Mouse (Mus musculus): ENCODE results near the gene Eif3b.
"Not testable (repeated sequence)": the region's sequence is repeated elsewhere in the genome, so short reads cannot be mapped to it uniquely, and the experiment has no call there.

Gene Eif3b

GRCm38 (mm10) chr5:140396166-140396940, 22.8 kb upstream of the Eif3b start:
- no peak for DNase-seq (ENCODE audit: low spot score)

GRCm38 (mm10) chr5:140402640-140403270, 16.4 kb upstream of the Eif3b start:
- DNase-seq (ENCODE audit: low spot score) = no peak

DNA sequence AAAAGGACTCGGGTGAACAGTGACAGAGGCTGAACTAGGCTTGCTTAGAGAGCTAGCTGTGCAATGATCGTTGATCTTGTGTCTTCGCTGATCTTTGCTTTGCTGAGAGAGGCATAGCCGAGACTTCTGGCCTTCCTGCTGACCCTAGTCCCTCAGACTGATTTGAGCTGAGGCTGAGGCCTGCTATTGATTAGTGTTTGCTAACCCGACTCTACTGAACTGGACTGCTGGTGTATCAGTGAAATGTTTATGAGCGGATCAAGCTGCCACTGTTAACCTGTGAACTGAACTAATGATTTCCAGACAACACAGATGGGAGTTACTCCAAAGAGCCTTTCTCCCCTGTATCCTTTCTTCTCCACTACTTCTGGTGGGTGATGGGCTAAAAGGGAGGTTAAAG, 14.0 kb upstream of the Eif3b start:
- DNase-seq (ENCODE audit: low spot score) = no peak

GRCm38 (mm10) chr5:140406666-140407065, 12.5 kb upstream of the Eif3b start:
- no peak for DNase-seq (ENCODE audit: low spot score)

DNA sequence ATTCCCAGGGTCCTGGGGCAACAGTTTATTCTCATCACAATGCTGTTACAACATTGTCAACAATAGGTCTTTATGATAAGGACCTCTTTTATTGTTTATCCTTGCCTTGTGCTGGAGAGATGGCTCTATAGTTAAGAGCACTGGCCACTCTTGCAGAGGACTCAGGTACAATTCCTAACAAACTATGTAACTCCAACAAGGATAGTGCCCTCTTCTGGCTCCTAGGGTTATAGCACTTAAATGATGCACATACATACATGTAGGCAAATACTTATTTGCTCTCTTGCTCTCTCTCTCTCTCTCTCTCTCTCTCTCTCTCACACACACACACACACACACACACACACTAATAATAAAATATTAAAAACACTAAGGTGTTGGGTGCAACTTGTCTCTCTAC, 10.3 kb upstream of the Eif3b start:
- DNase-seq (ENCODE audit: low spot score) = no peak

DNA sequence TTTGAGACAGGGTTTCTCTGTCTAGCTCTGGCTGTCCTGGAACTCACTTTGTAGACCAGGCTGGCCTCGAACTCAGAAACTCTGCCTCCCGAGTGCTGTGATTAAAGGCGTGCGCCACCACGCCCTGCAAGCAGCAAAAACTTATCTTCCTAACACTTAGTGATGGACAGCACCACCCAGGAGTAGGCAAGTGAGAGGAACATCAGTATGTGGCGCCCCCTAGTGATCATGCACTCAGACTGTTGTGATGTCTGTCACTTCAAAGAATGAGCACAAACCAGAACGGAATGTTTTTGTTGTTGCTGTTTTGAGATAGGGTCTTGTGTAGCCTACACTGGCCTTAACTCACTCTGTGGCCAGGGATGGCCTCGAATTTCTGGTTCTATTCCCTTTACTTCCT, 7.8 kb upstream of the Eif3b start:
- DNase-seq (ENCODE audit: low spot score) = no peak

- no peak for DNase-seq (ENCODE audit: low spot score)
Measured at GRCm38 (mm10) chr5:140414647-140415046, 4.5 kb upstream of the Eif3b start.

DNA sequence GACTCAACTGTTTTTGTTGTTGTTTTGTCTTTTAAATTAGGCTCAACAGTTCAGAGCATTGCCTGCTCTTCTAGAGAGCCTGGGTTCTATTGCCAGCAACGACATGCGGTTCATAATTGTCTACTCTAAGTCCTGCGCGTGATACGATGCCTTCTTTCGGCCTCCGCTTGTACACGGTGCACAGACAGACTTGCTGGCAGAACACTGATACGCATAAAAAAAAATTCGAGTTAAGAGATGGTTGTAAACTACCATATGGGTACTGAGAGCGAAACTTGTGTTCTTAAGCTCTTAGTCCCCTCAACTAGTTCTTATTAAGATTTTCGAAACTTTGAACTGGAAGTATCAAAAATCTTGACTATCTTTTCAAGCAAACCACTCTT, 1.0 kb upstream of the Eif3b start:
- no peak for DNase-seq (ENCODE audit: low spot score)

GRCm38 (mm10) chr5:140419442-140420080, 433 bp downstream of the Eif3b start:
- DNase-seq (ENCODE audit: low spot score) = no peak

DNA sequence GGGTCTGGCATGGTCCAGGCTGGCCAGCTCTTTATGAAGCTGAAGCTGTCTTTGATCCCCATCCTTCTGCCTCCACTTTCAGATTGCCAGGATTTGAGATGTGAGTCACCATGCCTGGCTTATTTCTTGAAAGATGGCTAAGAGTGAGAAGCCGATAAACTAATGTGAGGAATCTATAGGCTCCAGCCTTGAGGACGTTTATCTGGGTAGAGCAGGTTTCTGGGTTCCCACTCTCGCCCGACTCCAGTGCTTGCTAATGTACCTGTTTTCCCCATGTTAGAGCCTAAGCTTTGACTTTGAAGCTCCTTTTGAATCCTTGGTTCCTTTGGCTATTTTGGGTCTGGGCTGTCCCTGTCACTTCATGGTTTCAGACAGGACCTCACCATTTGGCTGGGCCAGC, 1.5 kb downstream of the Eif3b start:
- no peak for DNase-seq (ENCODE audit: low spot score)

- no peak for DNase-seq (ENCODE audit: low spot score)
Measured at GRCm38 (mm10) chr5:140425016-140425783, 6.1 kb downstream of the Eif3b start.

DNA sequence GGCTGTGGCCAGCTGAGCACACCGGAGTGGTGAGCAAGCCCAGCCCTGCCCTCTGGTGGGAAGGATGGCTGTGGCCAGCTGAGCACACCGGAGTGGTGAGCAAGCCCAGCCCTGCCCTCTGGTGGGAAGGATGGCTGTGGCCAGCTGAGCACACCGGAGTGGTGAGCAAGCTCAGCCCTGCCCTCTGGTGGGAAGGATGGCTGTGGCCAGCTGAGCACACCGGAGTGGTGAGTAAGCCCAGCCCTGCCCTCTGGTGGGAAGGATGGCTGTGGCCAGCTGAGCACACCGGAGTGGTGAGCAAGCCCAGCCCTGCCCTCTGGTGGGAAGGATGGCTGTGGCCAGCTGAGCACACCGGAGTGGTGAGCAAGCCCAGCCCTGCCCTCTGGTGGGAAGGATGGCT, 20.0 kb downstream of the Eif3b start:
- not testable (repeated sequence) for DNase-seq (ENCODE audit: low spot score)

DNA sequence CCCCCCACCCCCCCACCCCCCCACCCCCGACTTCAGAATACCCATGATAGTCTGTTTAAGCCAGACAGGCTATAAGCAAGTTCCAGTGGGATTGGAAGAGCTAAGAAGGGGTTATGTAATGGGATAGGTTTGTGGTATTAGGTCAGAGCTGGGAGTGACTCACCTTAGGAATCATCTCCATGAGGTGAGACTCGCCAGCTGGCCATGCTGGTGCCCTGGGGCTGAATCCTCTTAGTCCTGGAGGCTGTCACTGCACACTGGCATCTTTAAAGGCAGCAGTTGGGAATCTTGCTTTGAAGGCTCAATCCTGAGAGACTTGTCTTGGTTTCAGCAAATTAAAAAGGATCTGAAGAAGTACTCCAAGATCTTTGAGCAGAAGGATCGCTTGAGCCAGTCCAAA, 22.3 kb downstream of the Eif3b start:
- DNase-seq (ENCODE audit: low spot score) = no peak

- DNase-seq (ENCODE audit: low spot score) = no peak
Measured at GRCm38 (mm10) chr5:140444012-140444411, 24.9 kb downstream of the Eif3b start.

GRCm38 (mm10) chr5:140445345-140445744, 26.2 kb downstream of the Eif3b start, which contains the start of gene Gm4869:
Gm4869 (plus strand) TSS chr5:140445645.
- no peak for DNase-seq (ENCODE audit: low spot score)

- no peak for DNase-seq (ENCODE audit: low spot score)
Measured at GRCm38 (mm10) chr5:140446054-140446453, 26.9 kb downstream of the Eif3b start.

DNA sequence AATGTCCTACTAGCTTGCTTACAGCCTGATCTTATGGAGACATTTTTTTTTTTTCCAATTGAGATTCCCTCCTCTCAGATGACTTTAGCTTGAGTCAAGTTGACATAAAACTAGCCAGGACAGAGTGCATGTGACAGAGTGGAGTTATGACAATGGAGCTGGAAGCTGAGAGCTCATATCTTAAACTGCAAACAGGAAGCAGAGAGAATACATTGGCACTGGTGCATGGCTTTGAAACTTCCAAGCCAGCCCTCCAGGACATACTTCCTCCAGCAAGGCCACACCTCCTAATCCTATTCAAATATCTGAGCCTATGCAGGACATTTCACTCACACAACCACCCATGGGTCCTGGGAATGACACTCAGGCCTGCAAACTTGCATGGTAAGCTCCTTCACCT, 35.4 kb downstream of the Eif3b start:
- no peak for DNase-seq (ENCODE audit: low spot score)

DNA sequence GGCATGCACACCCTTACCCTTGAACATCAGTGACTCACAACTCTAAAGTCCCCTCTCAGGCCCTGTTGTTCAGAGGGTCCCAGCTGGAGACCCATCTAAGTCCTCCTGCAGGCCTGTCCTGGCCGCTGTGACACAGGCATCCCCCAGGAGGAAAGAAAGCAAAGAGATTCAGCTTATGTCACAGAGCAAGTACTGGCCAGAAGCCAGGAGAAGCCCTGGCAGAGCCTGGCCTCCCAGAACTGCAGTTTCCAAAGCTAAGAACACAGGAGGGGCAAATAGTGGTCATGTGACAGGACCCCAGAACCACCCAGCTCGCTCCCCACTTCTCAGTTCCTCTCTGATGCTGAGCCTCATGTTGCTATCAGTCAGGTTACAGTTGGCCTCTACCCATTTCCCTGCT, 36.3 kb downstream of the Eif3b start:
- DNase-seq (ENCODE audit: low spot score) = no peak

- DNase-seq (ENCODE audit: low spot score) = no peak
Measured at GRCm38 (mm10) chr5:140461476-140461875, 42.3 kb downstream of the Eif3b start.

DNA sequence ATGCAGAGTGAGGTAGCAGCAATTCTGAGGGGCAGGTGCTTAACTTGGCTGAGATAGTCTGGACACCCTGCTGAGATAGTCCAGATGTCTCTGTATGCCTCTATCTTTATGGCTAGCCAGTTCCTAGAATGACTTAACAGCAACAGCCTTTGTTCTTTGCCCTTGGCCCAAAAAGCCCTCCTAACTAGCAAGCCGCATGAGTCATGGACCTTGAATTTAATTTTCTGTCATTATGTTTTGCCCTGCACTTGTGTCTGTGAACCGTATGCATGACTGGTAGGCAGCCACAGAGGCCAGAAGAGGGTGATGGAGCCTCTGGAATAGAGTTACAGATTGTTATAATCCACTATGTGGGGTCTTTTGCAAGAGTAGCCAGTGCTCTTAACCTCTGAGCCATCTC, 44.0 kb downstream of the Eif3b start:
- DNase-seq (ENCODE audit: low spot score) = not testable (repeated sequence)

GRCm38 (mm10) chr5:140464943-140465342, 45.8 kb downstream of the Eif3b start:
- DNase-seq (ENCODE audit: low spot score) = peak; percentile 33

- DNase-seq (ENCODE audit: low spot score) = no peak
Measured at GRCm38 (mm10) chr5:140472336-140472735, 53.2 kb downstream of the Eif3b start.

DNA sequence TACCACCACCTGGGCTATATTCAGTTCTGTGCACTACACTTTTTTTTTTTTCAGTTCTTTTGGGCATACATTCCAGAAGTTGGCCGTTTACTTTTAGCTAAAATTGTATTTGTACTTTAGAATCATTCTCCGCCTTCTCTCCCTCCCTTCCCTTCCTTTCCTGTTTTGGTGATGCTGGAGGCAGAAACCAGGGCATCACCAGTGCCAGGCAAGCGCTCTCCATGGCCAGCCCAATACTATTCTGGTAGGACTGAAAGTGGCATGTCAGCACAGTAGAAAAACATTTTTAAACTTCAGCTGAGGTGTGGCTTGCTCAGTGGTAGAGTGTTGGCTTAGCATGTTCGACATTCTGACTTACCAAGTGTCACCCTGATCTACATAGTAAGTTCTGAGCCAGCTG, 62.3 kb downstream of the Eif3b start:
- no peak for DNase-seq (ENCODE audit: low spot score)

All from left cerebral cortex, adult 11 months (tissue).